Mouse (Mus musculus) adrenal gland, adult 8-10 months (tissue): Measurements from ENCODE around the gene Eea1. TPM values are rescaled to one million over a fixed set of nuclear protein-coding genes. Genes with fewer than 3 reads are reported as not detected.
"Not testable (repeated sequence)": the region's sequence is repeated elsewhere in the genome, so short reads cannot be mapped to it uniquely, and the experiment has no call there.

Experiments
- DNase-seq: peaks from one replicate; pipeline ENCODE4 v3.0.0; 2022
- total RNA-seq, 4 experiments: library from RNA; stranded (reverse); gene quantifications; 2 replicates each; pipeline ENCODE4 v1.2.4; 2022

The Eea1 gene
- total RNA-seq, 4 experiments from 2014 or later: 26.1 to 47.8 (median 33.7) TPM

- no peak for DNase-seq
These were observed 135.0 kb downstream of the Eea1 start for GRCm38 (mm10) chr10:96075403-96075802.

- DNase-seq: no peak
These were observed 135.4 kb downstream of the Eea1 start for GRCm38 (mm10) chr10:96075880-96076279.

- DNase-seq: no peak
These were observed 136.0 kb downstream of the Eea1 start for GRCm38 (mm10) chr10:96076461-96076860.

- DNase-seq: not testable (repeated sequence)
These were observed 137.1 kb downstream of the Eea1 start for GRCm38 (mm10) chr10:96077480-96078066.

- no peak for DNase-seq
These were observed 139.4 kb downstream of the Eea1 start for GRCm38 (mm10) chr10:96079823-96080222.

GRCm38 (mm10) chr10:96080440-96081381 is 140.3 kb downstream of the Eea1 start:
- no peak for DNase-seq

- DNase-seq: no peak
These were observed 141.8 kb downstream of the Eea1 start for GRCm38 (mm10) chr10:96082203-96082602.

GRCm38 (mm10) chr10:96089744-96090143 is 149.3 kb downstream of the Eea1 start:
- DNase-seq: no peak

GRCm38 (mm10) chr10:96090388-96090787 is 149.9 kb downstream of the Eea1 start:
- DNase-seq: no peak

- DNase-seq: no peak
These were observed 153.6 kb downstream of the Eea1 start for GRCm38 (mm10) chr10:96093890-96094531.

GRCm38 (mm10) chr10:96094559-96094958 is 154.1 kb downstream of the Eea1 start:
- DNase-seq: no peak

Other genes starting within 250 kb of the Eea1 start
- gene Gm33543, start 97.7 kb upstream of the Eea1 start, total RNA-seq: not detected
- not detected for gene Gm5426, start 196.0 kb downstream of the Eea1 start, total RNA-seq